Mouse (Mus musculus) liver, embryonic 14.5 days (tissue): Measurements from ENCODE around the gene D1Pas1.

ENCODE experiments used
- CTCF ChIP-seq: IDR thresholded peaks from 2 replicates; pipeline ENCODE4 v1.5.1; 2016; ENCODE audit warnings: antibody characterized with exemption, low read depth, control low read depth
- EP300 ChIP-seq: IDR thresholded peaks from 2 replicates; pipeline ENCODE4 v1.6.1; 2016; ENCODE audit warnings: antibody characterized with exemption, low read depth

- TF ChIP-seq CTCF (no peak), EP300 (no peak)
Measured at GRCm38 (mm10) chr1:186930160-186930887, 36.9 kb upstream of the D1Pas1 start.
